ENCODE assay signal across 8 mouse cellular contexts in genomic region chr1:164458245-164458613, GRCm38 (mm10). TPM values are rescaled to one million over a fixed set of nuclear protein-coding genes. Genes with fewer than 3 reads are reported as not detected.
DNase-seq lines count a peak whose midpoint lies in the region; ATAC-seq and TF ChIP-seq lines count a peak whose summit lies in the region.

Atp1b1 (minus strand) TSS chr1:164458355.

- intact Hi-C loops in gastrocnemius, adult 2 months (cut with DNase I), result loop anchor here (2.0 to 5.0 kb wide), 2 partner anchors 309 to 441 kb away; no protein-coding TSS in a partner anchor
- intact Hi-C loops in left cerebral cortex, adult 2 months (cut with DNase I), result loop anchor here (2.0 to 5.0 kb wide), 6 partner anchors 299 to 659 kb away; no protein-coding TSS in a partner anchor

- peak; percentile 96 for ATAC-seq in hindbrain, embryonic 16.5 days
- ATAC-seq in megakaryocyte, adult 5-6 weeks (ENCODE audit: poor library complexity, severe bottlenecking), result peak; percentile 65

- peak within 1 kb of the TSS; percentile 96 for H3K9ac ChIP-seq in hindbrain, embryonic 16.5 days (ENCODE audit: low read depth, low read length)

- DNase-seq in WW6 (ENCODE audit: low read depth, low spot score), result peak; percentile 79
- peak; percentile 96 to 97 for DNase-seq in cerebellum, postnatal 25 days
- peak; percentile 88 for DNase-seq in gastrocnemius, adult 2 months
- DNase-seq in left cerebral cortex, adult 2 months (ENCODE audit: extremely low spot score in 1 of 2, low spot score in 2 of 2), result peak; percentile 91 to 93
- peak; percentile 88 for DNase-seq in right cerebral cortex, postnatal 14 days
- peak; percentile 78 for DNase-seq in urinary bladder, postnatal 25 days (ENCODE audit: low spot score)

- no peaks in the 10 kb centered on the region for H3K27me3 ChIP-seq in hindbrain, embryonic 16.5 days (replicated peaks; ENCODE audit: control insufficient read depth, insufficient read depth, low read length)

- H3K4me1 ChIP-seq in hindbrain, embryonic 16.5 days (ENCODE audit: control insufficient read depth, insufficient read depth, low read depth, low read length), result peaks cover 27% of the 10 kb centered on the region

- peaks cover 2% of the 10 kb centered on the region for H3K36me3 ChIP-seq in hindbrain, embryonic 16.5 days (ENCODE audit: control insufficient read depth, insufficient read depth, low read length)

- H3K27ac ChIP-seq in gastrocnemius, adult 2 months, result peak within 1 kb of the TSS; percentile 92
- peak within 1 kb of the TSS; percentile 97 for H3K27ac ChIP-seq in hindbrain, embryonic 16.5 days (ENCODE audit: low read depth, low read length)
- peak within 1 kb of the TSS; percentile 99 for H3K27ac ChIP-seq in left cerebral cortex, adult 2 months

- peak within 1 kb of the TSS; percentile 73 for H3K4me2 ChIP-seq in hindbrain, embryonic 16.5 days (ENCODE audit: low read length)

- peak within 1 kb of the TSS; percentile 88 for H3K4me3 ChIP-seq in gastrocnemius, adult 2 months
- peak within 1 kb of the TSS; percentile 86 for H3K4me3 ChIP-seq in hindbrain, embryonic 16.5 days (ENCODE audit: low read length)
- H3K4me3 ChIP-seq in left cerebral cortex, adult 2 months, result peak within 1 kb of the TSS; percentile 94

- TF ChIP-seq CTCF in gastrocnemius, adult 2 months (IDR thresholded peaks at IDR 0.05), result peak; percentile 25; the same call in 1 of the 2 replicates
- TF ChIP-seq CTCF in left cerebral cortex, adult 2 months (IDR thresholded peaks at IDR 0.05), result peak; percentile 32

- 0% methylated on average over 25 of the region's 35 CpGs for WGBS in hindbrain, embryonic 16.5 days

- H3K9me3 ChIP-seq in hindbrain, embryonic 16.5 days (ENCODE audit: control insufficient read depth, low read length), result no peaks in the 10 kb centered on the region

RNA-seq across cellular contexts. Expression of gene Atp1b1, which starts in this region (rescaled TPM):
- total RNA-seq in gastrocnemius, adult 2 months (2021), result 100 to 1,000 TPM; 115 to 262 TPM
- 383 and 485 TPM in 2 replicates for polyA plus RNA-seq in hindbrain, embryonic 16.5 days (2015; fragmentation: Nextera tagmentation; extraction: Ambion mirVana)
- total RNA-seq in left cerebral cortex, adult 2 months (2021), result 1,000 to 10,000 TPM; 1,624 to 1,674 TPM
- 9.8 and 12.9 TPM in 2 replicates for total RNA-seq in megakaryocyte, adult 5-6 weeks (2015)
- total RNA-seq in megakaryocyte, adult 5-6 weeks (2017), result 7.7 and 9.9 TPM in 2 replicates

Comparison
In these comparisons a context has a peak if more than half of its experiments do, and no peak if none do; other contexts are left out.
1. Peak in every context shown above with its lines: DNase-seq, ATAC-seq, H3K4me3 ChIP-seq and H3K27ac ChIP-seq.
2. RNA of gene Atp1b1 (total RNA-seq): 1,624 to 1,674 TPM in left cerebral cortex, adult 2 months and 115 to 262 TPM in gastrocnemius, adult 2 months; 7.7 to 12.9 TPM in megakaryocyte, adult 5-6 weeks; every median in the first group is over 4 times any median in the second.
3. RNA of gene Atp1b1 (total RNA-seq): 1,624 to 1,674 TPM in left cerebral cortex, adult 2 months; 115 to 262 TPM in gastrocnemius, adult 2 months; every median in the first group is over 4 times any median in the second.